Mouse (Mus musculus) limb, embryonic 14.5 days (tissue): ENCODE measurements around the gene Slc6a1. TPM values are rescaled to one million over a fixed set of nuclear protein-coding genes. Genes with fewer than 3 reads are reported as not detected.

ENCODE experiments used
- ATAC-seq: fragments of 200-750 bp; cut with Nextera tagmentation; 2 replicates; pipeline ENCODE4 v1.8.0; 2017; ENCODE audit warnings: low read depth, moderate number of reproducible peaks, moderate TSS enrichment; ENCODE audit not compliant: low FRiP score
- DNase-seq: peaks from one replicate; pipeline ENCODE4 v3.0.0-alpha.2; 2015; ENCODE audit warnings: low spot score
- H3K27ac ChIP-seq: fragments of 300-500 bp; sonication (generic); replicated peaks from 2 replicates; pipeline ENCODE4 v1.5.1; 2014; ENCODE audit warnings: low read depth, mild to moderate bottlenecking, low read length, moderate library complexity, mixed read lengths
- H3K27me3 ChIP-seq: fragments of 300-500 bp; sonication (generic); 2 replicates; pipeline ENCODE4 v1.6.1; 2014; ENCODE audit warnings: low read length, mixed read lengths; ENCODE audit not compliant: control insufficient read depth, insufficient read depth
- H3K36me3 ChIP-seq: fragments of 300-500 bp; sonication (generic); 2 replicates; pipeline ENCODE4 v1.6.1; 2014; ENCODE audit warnings: mild to moderate bottlenecking, low read length, moderate library complexity, mixed read lengths; ENCODE audit not compliant: control insufficient read depth, insufficient read depth
- H3K4me1 ChIP-seq: fragments of 300-500 bp; sonication (generic); 2 replicates; pipeline ENCODE4 v1.6.1; 2014; ENCODE audit warnings: antibody characterized with exemption, low read length, mixed read lengths; ENCODE audit not compliant: control insufficient read depth, insufficient read depth
- H3K4me2 ChIP-seq: fragments of 300-500 bp; sonication (generic); replicated peaks from 2 replicates; pipeline ENCODE4 v1.6.1; 2014; ENCODE audit warnings: low read depth, mild to moderate bottlenecking, low read length, moderate library complexity; ENCODE audit not compliant: severe bottlenecking
- H3K4me3 ChIP-seq: fragments of 300-500 bp; sonication (generic); replicated peaks from 2 replicates; pipeline ENCODE4 v1.5.1; 2014; ENCODE audit warnings: low read length
- H3K9ac ChIP-seq: fragments of 300-500 bp; sonication (generic); 2 replicates; pipeline ENCODE4 v1.6.1; 2014; ENCODE audit warnings: mild to moderate bottlenecking, low read depth, low read length, moderate library complexity; ENCODE audit not compliant: severe bottlenecking
- H3K9me3 ChIP-seq: fragments of 300-500 bp; sonication (generic); 2 replicates; pipeline ENCODE4 v1.6.1; 2016; ENCODE audit warnings: low read length; ENCODE audit not compliant: control insufficient read depth
- POLR2A ChIP-seq: fragments of 200-500 bp; IDR thresholded peaks from 2 replicates; pipeline ENCODE4 v1.8.0; 2012; ENCODE audit warnings: inconsistent platforms, mild to moderate bottlenecking, moderate library complexity, borderline replicate concordance; ENCODE audit not compliant: insufficient read depth, insufficient read length; ENCODE audit errors: extremely low read depth
- WGBS: fragments of 180-500 bp; shearing (Covaris S2); extraction: QIAGEN DNeasy Blood & Tissue Kit; methylation state at CpG from one replicate; pipeline ENCODE4 v1.1.7; 2014; 5-methylcytosine and 5-hydroxymethylcytosine counted together
- polyA plus RNA-seq, 2 experiments: library from polyadenylated mRNA; depleted of rRNA in 1 of 2; stranded (reverse) in 1 of 2; unstranded in 1 of 2; fragments of >200 nt; fragmentation: Nextera tagmentation in 1 of 2; extraction: Ambion mirVana in 1 of 2; gene quantifications; 2 replicates each; pipeline versions ENCODE4 v1.2.1 to v1.2.3; 2012 to 2014

Gene Slc6a1
- polyA plus RNA-seq, 2 experiments: 0.08 to 0.77 TPM

DNA sequence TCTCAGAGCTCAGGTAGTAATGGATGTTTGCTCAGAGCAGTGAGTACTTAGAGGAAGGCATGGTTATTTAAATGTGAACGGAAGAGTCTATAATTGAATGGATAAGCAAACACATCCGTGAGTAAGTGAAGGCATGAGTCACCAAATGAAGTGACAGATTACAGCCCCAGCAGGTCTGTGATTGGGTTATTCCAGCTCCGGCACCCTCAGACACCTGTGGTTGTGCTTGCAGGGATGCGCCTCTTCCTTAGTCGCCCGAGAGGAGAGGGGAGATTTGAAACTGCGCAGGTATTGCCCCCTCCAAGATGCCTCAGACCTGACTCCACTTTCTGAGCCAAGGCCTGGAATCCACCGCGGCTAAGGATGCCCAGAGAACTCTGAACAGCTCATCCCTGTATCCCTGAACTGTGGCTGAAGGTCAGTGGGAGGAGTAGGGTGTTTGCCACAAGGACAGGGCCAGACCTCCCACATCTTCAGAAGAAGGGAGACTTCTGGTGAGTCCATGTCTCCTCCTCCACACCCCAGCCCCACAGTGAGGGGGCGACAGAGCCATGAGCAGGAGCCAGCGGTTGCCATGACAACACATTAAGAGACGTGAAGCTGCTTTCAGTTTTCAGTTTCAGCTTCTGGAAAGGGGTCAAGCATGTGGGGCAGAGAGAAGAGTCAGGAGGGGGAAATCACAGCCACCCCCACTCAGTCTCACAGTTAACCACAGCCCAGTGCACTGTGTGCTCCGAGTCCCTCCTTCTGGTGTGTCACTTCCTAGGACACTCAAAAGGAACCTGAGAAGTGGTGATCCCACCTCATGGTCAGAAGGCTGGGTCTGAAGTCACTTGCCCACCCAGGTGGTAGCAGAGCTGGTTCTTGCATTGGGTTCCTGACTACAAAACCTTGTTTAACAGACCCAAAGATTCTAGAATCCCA is 65.7 kb downstream of the Slc6a1 start:
- H3K27ac ChIP-seq: no peak overlapping the region
- no peak overlapping the region for H3K4me2 ChIP-seq
- ATAC-seq: no peak
- no peaks in the 10 kb centered on the region for H3K9me3 ChIP-seq
- H3K4me1 ChIP-seq: no peaks in the 10 kb centered on the region
- no peaks in the 10 kb centered on the region for H3K36me3 ChIP-seq
- WGBS: 55% methylated on average over 13 of the region's 13 CpGs
- 0 out of 2 replicates have a peak, but pooled peaks cover 3% of the 10 kb centered on the region for H3K27me3 ChIP-seq
- DNase-seq: no peak
- no peak overlapping the region for H3K9ac ChIP-seq
- H3K4me3 ChIP-seq: no peak overlapping the region
- TF ChIP-seq POLR2A: no peak

DNA sequence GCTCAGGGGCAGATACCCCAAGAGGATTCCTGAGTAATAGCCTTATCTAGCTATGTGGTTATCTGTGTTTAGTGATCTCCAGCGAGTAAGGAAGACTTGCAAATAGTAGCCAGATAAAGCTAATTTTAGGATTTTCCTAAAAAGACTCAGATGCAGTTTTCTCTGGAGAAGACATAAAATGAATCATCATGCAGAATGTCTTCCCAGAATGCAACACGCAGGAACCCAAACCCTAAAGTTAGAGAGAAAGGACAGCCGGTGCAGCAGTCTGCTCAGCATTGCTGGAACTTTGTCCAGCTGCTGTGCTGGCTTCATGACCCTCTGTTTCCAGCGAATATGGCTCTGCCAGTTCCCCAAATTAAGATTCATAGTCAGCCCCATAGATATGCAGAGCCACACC is 72.2 kb downstream of the Slc6a1 start:
- H3K4me1 ChIP-seq: no peaks in the 10 kb centered on the region
- H3K4me3 ChIP-seq: no peak overlapping the region
- WGBS: 77% methylated on average over 4 of the region's 4 CpGs
- no peaks in the 10 kb centered on the region for H3K27me3 ChIP-seq
- no peak for TF ChIP-seq POLR2A
- H3K4me2 ChIP-seq: no peak overlapping the region
- DNase-seq (no peak), ATAC-seq (no peak)
- no peak overlapping the region for H3K27ac ChIP-seq
- H3K9ac ChIP-seq: no peak overlapping the region
- H3K36me3 ChIP-seq: no peaks in the 10 kb centered on the region
- no peaks in the 10 kb centered on the region for H3K9me3 ChIP-seq

- Histone ChIP-seq H3K4me3 (no peak overlapping the region), H3K9me3 (no peaks in the 10 kb centered on the region), H3K9ac (no peak overlapping the region), H3K27ac (no peak overlapping the region), H3K27me3 (no peaks in the 10 kb centered on the region), H3K4me2 (no peak overlapping the region), H3K36me3 (no peaks in the 10 kb centered on the region), H3K4me1 (no peaks in the 10 kb centered on the region)
- ATAC-seq (no peak), DNase-seq (no peak)
- 56% methylated on average over 3 of the region's 3 CpGs for WGBS
- TF ChIP-seq POLR2A: no peak
Observed at GRCm38 (mm10) chr6:114358171-114358570, 75.7 kb downstream of the Slc6a1 start.

- 84% methylated on average over 4 of the region's 4 CpGs for WGBS
- no peak for DNase-seq
- H3K9me3 ChIP-seq: no peaks in the 10 kb centered on the region
- TF ChIP-seq POLR2A: no peak
- no peak overlapping the region for H3K4me3 ChIP-seq
- H3K27me3 ChIP-seq: no peaks in the 10 kb centered on the region
- H3K36me3 ChIP-seq: no peaks in the 10 kb centered on the region
- no peak overlapping the region for H3K9ac ChIP-seq
- no peak overlapping the region for H3K27ac ChIP-seq
- no peaks in the 10 kb centered on the region for H3K4me1 ChIP-seq
- H3K4me2 ChIP-seq: no peak overlapping the region
- ATAC-seq: no peak
Observed at GRCm38 (mm10) chr6:114362355-114362754, 79.9 kb downstream of the Slc6a1 start.

DNA sequence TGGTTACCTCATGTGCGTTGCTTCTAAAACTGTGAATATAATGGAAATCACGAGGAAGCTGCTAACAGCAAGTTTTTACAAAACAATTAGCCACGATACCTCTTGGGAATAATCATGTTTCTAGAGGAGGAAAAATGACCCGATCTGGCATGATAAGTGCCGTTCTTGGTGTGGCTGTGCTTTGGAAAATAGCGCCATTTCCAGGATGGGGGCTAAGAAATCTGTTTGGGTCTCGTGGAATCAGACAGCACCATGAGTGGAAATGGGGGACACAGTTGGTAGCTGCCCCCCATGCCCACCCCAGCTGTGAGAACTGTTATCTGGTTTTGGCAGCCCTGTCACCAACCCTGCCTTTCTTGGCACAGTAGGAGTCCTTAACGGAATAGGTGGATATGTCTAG is 81.3 kb downstream of the Slc6a1 start:
- Histone ChIP-seq H3K36me3 (no peaks in the 10 kb centered on the region), H3K4me2 (no peak overlapping the region), H3K27me3 (no peaks in the 10 kb centered on the region), H3K9ac (no peak overlapping the region), H3K9me3 (no peaks in the 10 kb centered on the region), H3K4me3 (no peak overlapping the region), H3K4me1 (no peaks in the 10 kb centered on the region), H3K27ac (no peak overlapping the region)
- TF ChIP-seq POLR2A: no peak
- 76% methylated on average over 8 of the region's 8 CpGs for WGBS
- ATAC-seq (no peak), DNase-seq (no peak)

- 66% methylated on average over 5 of the region's 5 CpGs for WGBS
Observed at GRCm38 (mm10) chr6:114364734-114365133, 82.3 kb downstream of the Slc6a1 start.

More at GRCm38 (mm10) chr6:114364734-114365133, 82.3 kb downstream of the Slc6a1 start:
- Histone ChIP-seq H3K4me1 (no peaks in the 10 kb centered on the region), H3K4me3 (no peak overlapping the region), H3K36me3 (no peaks in the 10 kb centered on the region), H3K4me2 (no peak overlapping the region), H3K9ac (no peak overlapping the region), H3K27ac (no peak overlapping the region), H3K9me3 (no peaks in the 10 kb centered on the region), H3K27me3 (no peaks in the 10 kb centered on the region)
- DNase-seq (no peak), ATAC-seq (no peak)
- TF ChIP-seq POLR2A: no peak
